Mouse (Mus musculus) frontal cortex, postnatal 14 days (tissue): Measurements from ENCODE around the gene Nek7.

Source experiments
- DNase-seq, 2 experiments: peaks; one replicate each; pipeline ENCODE4 v3.0.0; 2022; ENCODE audit warnings: low spot score in 2 of 2

Nek7 gene

GRCm38 (mm10) chr1:138608336-138608735, 11.6 kb downstream of the Nek7 start:
- DNase-seq = no peak

- DNase-seq = no peak
Observed at GRCm38 (mm10) chr1:138607862-138608261, 12.1 kb downstream of the Nek7 start.

GRCm38 (mm10) chr1:138606771-138607170, 13.2 kb downstream of the Nek7 start:
- no peak for DNase-seq

GRCm38 (mm10) chr1:138604736-138605135, 15.2 kb downstream of the Nek7 start:
- no peak for DNase-seq

GRCm38 (mm10) chr1:138603974-138604373, 16.0 kb downstream of the Nek7 start:
- no peak for DNase-seq

GRCm38 (mm10) chr1:138598087-138598486, 21.9 kb downstream of the Nek7 start:
- no peak for DNase-seq

- DNase-seq = no peak
Observed at GRCm38 (mm10) chr1:138596127-138596706, 23.7 kb downstream of the Nek7 start.

GRCm38 (mm10) chr1:138594910-138595309, 25.0 kb downstream of the Nek7 start:
- no peak for DNase-seq

GRCm38 (mm10) chr1:138593922-138594321, 26.0 kb downstream of the Nek7 start:
- no peak for DNase-seq

- no peak for DNase-seq
Observed at GRCm38 (mm10) chr1:138592466-138592865, 27.5 kb downstream of the Nek7 start.

- no peak for DNase-seq
Observed at GRCm38 (mm10) chr1:138590451-138591022, 29.4 kb downstream of the Nek7 start.

- DNase-seq = no peak
Observed at GRCm38 (mm10) chr1:138589126-138589525, 30.8 kb downstream of the Nek7 start.

- DNase-seq = no peak
Observed at GRCm38 (mm10) chr1:138587812-138588211, 32.1 kb downstream of the Nek7 start.

GRCm38 (mm10) chr1:138586891-138587290, 33.0 kb downstream of the Nek7 start:
- no peak for DNase-seq

- DNase-seq = no peak
Observed at GRCm38 (mm10) chr1:138584423-138585013, 35.4 kb downstream of the Nek7 start.

- DNase-seq = no peak
Observed at GRCm38 (mm10) chr1:138582225-138582624, 37.7 kb downstream of the Nek7 start.

- no peak for DNase-seq
Observed at GRCm38 (mm10) chr1:138579822-138580492, 40.0 kb downstream of the Nek7 start.

- DNase-seq = no peak
Observed at GRCm38 (mm10) chr1:138579207-138579606, 40.7 kb downstream of the Nek7 start.

- DNase-seq = peak in 1 of 2 experiments; percentile 31
Observed at GRCm38 (mm10) chr1:138576803-138577202, 43.1 kb downstream of the Nek7 start.

GRCm38 (mm10) chr1:138576066-138576697, 43.8 kb downstream of the Nek7 start:
- no peak for DNase-seq

GRCm38 (mm10) chr1:138575629-138576028, 44.3 kb downstream of the Nek7 start:
- DNase-seq = no peak

- no peak for DNase-seq
Observed at GRCm38 (mm10) chr1:138571565-138572361, 48.2 kb downstream of the Nek7 start.
